Mouse (Mus musculus): Measurements from ENCODE around the gene Tuba3a. TPM values are rescaled to one million over a fixed set of nuclear protein-coding genes. Genes with fewer than 3 reads are reported as not detected.

Gene Tuba3a
- total and polyA plus RNA-seq, 3 experiments: not detected

- Histone ChIP-seq H3K36me3 (replicated peaks in 1 of 2; ENCODE audit: control insufficient read depth in 1 of 2, insufficient read depth in 1 of 2, low read length in 1 of 2) (no peaks in the 10 kb centered on the region), H3K9ac (ENCODE audit: insufficient read depth, low read depth) (peak overlapping the region; percentile 24; the same call in 1 of the 2 replicates), H3K79me2 (replicated peaks; ENCODE audit: control insufficient read depth, extremely low read depth, insufficient read depth, poor library complexity, severe bottlenecking) (no peaks in the 10 kb centered on the region), H3K4me2 (ENCODE audit: insufficient read depth, low read depth, poor library complexity, severe bottlenecking) (peak overlapping the region; percentile 81), H3K27me3 (replicated peaks) (peaks cover 26% of the 10 kb centered on the region), H3K4me3 (replicated peaks in 1 of 3; ENCODE audit: low read depth in 2 of 3, low read length in 2 of 3, poor library complexity in 1 of 3) (peak overlapping the region in 2 of 3 experiments; percentile 22 to 45), H3K9me3 (replicated peaks; ENCODE audit: low read length) (no peaks in the 10 kb centered on the region), H3K4me1 (ENCODE audit: control insufficient read depth in 1 of 2, insufficient read depth in 2 of 2) (peaks cover 2 to 13% of the 10 kb centered on the region in 2 experiments; a peak in 2 of 4 replicates), H3K27ac (ENCODE audit: insufficient read depth, low read depth) (no peak overlapping the region)
- TF ChIP-seq ETS1 (conservative IDR thresholded peaks at IDR 0.05; ENCODE audit: low read depth, low read length): peak; percentile 37; the same call in 1 of the 2 replicates
- no peak for TF ChIP-seq MYC (IDR thresholded peaks at IDR 0.05; ENCODE audit: low read depth, low read length)
- TF ChIP-seq PAX5 (IDR thresholded peaks at IDR 0.05; ENCODE audit: low read length): no peak
- peak; percentile 45 for DNase-seq (ENCODE audit: extremely low read depth)
- dilution Hi-C loops (cut with MboI; ENCODE audit: extremely low pct_ligation_motif_present, extremely low pct_unique_long_range_greater_than_20kb, low sequenced_read_pairs): no loop called here
- in situ Hi-C loops (cut with MboI; ENCODE audit: low pct_ligation_motif_present, low pct_unique_long_range_greater_than_20kb, low sequenced_read_pairs): loop anchor here (5.0 kb wide), 2 partner anchors 50 to 115 kb away; no protein-coding TSS in a partner anchor
Observed at GRCm38 (mm10) chr6:125272228-125272785, 13.5 kb downstream of the Tuba3a start.

DNA sequence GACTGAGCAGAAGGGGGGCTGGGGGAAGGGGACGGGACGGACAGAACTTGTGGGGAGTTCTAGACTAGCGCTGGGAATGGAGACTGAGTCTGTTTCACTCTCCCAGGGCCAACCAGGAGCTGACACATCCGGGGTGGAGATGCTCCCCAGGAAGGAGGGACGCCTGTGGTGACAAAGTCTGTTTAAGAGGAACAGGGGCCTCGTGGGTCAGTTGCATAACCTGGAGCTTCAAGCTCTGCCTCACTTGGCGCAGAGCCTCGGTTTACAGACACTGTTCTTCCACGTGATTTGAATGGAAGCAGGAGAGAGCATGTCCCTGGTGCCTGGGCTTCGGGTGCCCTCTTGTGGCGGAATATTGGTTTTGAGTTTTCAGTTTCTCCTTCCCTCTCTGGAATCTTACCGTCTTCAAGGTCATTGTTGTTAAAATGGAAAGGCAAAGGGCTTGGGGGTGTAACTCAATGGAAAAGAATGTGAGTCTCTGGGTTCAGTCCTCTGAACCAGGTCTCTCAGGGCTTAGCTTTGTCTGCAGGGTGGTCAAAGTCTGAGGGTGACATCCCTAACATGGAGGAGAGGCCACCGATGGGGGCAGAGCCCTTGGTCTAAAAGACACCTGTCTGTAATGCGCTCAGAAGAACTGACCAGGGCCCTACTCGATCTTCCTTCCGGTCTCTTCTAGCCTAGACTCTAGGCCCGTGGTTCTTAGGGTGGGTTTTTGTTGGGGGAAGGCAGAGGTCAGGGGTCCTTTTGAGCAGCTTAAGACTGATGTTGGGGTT is 14.2 kb downstream of the Tuba3a start:
- Histone ChIP-seq H3K9ac (ENCODE audit: insufficient read depth, low read depth) (peak overlapping the region; percentile 24; the same call in 1 of the 2 replicates), H3K36me3 (replicated peaks in 1 of 2; ENCODE audit: control insufficient read depth in 1 of 2, insufficient read depth in 1 of 2, low read length in 1 of 2) (no peaks in the 10 kb centered on the region), H3K27ac (ENCODE audit: insufficient read depth, low read depth) (no peak overlapping the region), H3K79me2 (replicated peaks; ENCODE audit: control insufficient read depth, extremely low read depth, insufficient read depth, poor library complexity, severe bottlenecking) (no peaks in the 10 kb centered on the region), H3K9me3 (replicated peaks; ENCODE audit: low read length) (no peaks in the 10 kb centered on the region), H3K4me1 (ENCODE audit: control insufficient read depth in 1 of 2, insufficient read depth in 2 of 2) (peaks cover 2 to 13% of the 10 kb centered on the region in 2 experiments; a peak in 2 of 4 replicates), H3K27me3 (replicated peaks) (peaks cover 19% of the 10 kb centered on the region), H3K4me3 (replicated peaks in 1 of 3; ENCODE audit: low read depth in 2 of 3, low read length in 2 of 3, poor library complexity in 1 of 3) (peak overlapping the region; percentile 6 to 45 (median 22)), H3K4me2 (ENCODE audit: insufficient read depth, low read depth, poor library complexity, severe bottlenecking) (peak overlapping the region; percentile 81)
- in situ Hi-C loops (cut with MboI; ENCODE audit: low pct_ligation_motif_present, low pct_unique_long_range_greater_than_20kb, low sequenced_read_pairs): loop anchor here (5.0 kb wide), 2 partner anchors 49 to 114 kb away; no protein-coding TSS in a partner anchor
- dilution Hi-C loops (cut with MboI; ENCODE audit: extremely low pct_ligation_motif_present, extremely low pct_unique_long_range_greater_than_20kb, low sequenced_read_pairs): no loop called here
- peak; percentile 88 for DNase-seq (ENCODE audit: extremely low read depth)
- TF ChIP-seq JUN (IDR thresholded peaks at IDR 0.05; ENCODE audit: insufficient read depth, low read depth, low read length): no peak
- peak; percentile 90 for TF ChIP-seq BHLHE40 (IDR thresholded peaks at IDR 0.05; ENCODE audit: low read depth, low read length)
- TF ChIP-seq SMC3 (IDR thresholded peaks at IDR 0.05; ENCODE audit: low read depth, low read length): peak; percentile 84
- TF ChIP-seq POLR2A (IDR thresholded peaks at IDR 0.05; ENCODE audit: low read depth, low read length): peak; percentile 37; the same call in 1 of the 2 replicates
- TF ChIP-seq HCFC1 (IDR thresholded peaks at IDR 0.05; ENCODE audit: low read depth, low read length): no peak; the same call in 1 of the 2 replicates
- TF ChIP-seq NELFE (IDR thresholded peaks at IDR 0.05; ENCODE audit: low read depth, low read length): peak; percentile 53; the same call in 1 of the 2 replicates
- TF ChIP-seq GABPA (IDR thresholded peaks at IDR 0.05; ENCODE audit: insufficient replicate concordance, low read depth, low read length): no peak
- TF ChIP-seq E2F4 (IDR thresholded peaks at IDR 0.05; ENCODE audit: insufficient replicate concordance, low read depth, low read length): no peak
- no peak for TF ChIP-seq IRF4 (IDR thresholded peaks at IDR 0.05; ENCODE audit: low read depth, low read length)
- peak; percentile 31 to 94; a peak in 3 of 4 replicates for TF ChIP-seq CTCF (conservative IDR thresholded peaks at IDR 0.05 in 1 of 2, IDR thresholded peaks at IDR 0.05 in 1 of 2; ENCODE audit: low read depth in 2 of 2, low read length in 2 of 2)
- TF ChIP-seq MYC (IDR thresholded peaks at IDR 0.05; ENCODE audit: low read depth, low read length): peak; percentile 97
- no peak for TF ChIP-seq CHD2 (IDR thresholded peaks at IDR 0.05; ENCODE audit: low read length)
- TF ChIP-seq ELF1 (IDR thresholded peaks at IDR 0.05; ENCODE audit: low read depth, low read length): peak; percentile 36; the same call in 1 of the 2 replicates
- no peak for TF ChIP-seq PAX5 (IDR thresholded peaks at IDR 0.05; ENCODE audit: low read length)
- peak; percentile 77; the same call in 1 of the 2 replicates for TF ChIP-seq SIN3A (IDR thresholded peaks at IDR 0.05; ENCODE audit: low read length)
- TF ChIP-seq MAFK (IDR thresholded peaks at IDR 0.05; ENCODE audit: insufficient replicate concordance, low read length): no peak
- no peak; the same call in none of the 2 replicates for TF ChIP-seq RAD21 (IDR thresholded peaks at IDR 0.05; ENCODE audit: low read depth, low read length)
- 0 out of 2 replicates have a peak, but pooled peaks have one; percentile 36 for TF ChIP-seq ETS1 (conservative IDR thresholded peaks at IDR 0.05; ENCODE audit: low read depth, low read length)
- TF ChIP-seq POLR2AphosphoS2 (IDR thresholded peaks at IDR 0.05; ENCODE audit: low read depth, low read length): no peak
- no peak for TF ChIP-seq KAT2A (IDR thresholded peaks at IDR 0.05; ENCODE audit: insufficient replicate concordance, low read length)
- no peak for TF ChIP-seq TBP (conservative IDR thresholded peaks at IDR 0.05; ENCODE audit: low read depth, low read length)
- TF ChIP-seq CHD1 (IDR thresholded peaks at IDR 0.05; ENCODE audit: low read depth, low read length): no peak
- TF ChIP-seq ZKSCAN1 (IDR thresholded peaks at IDR 0.05; ENCODE audit: borderline replicate concordance, low read depth, low read length): no peak
- TF ChIP-seq UBTF (IDR thresholded peaks at IDR 0.05; ENCODE audit: low read depth, low read length): no peak
- TF ChIP-seq MAX (IDR thresholded peaks at IDR 0.05; ENCODE audit: low read length): peak; percentile 95
- no peak for TF ChIP-seq ZMIZ1 (IDR thresholded peaks at IDR 0.05; ENCODE audit: low read depth, low read length)
- TF ChIP-seq TCF12 (IDR thresholded peaks at IDR 0.05; ENCODE audit: low read depth, low read length): no peak
- TF ChIP-seq USF1 (IDR thresholded peaks at IDR 0.05; ENCODE audit: low read depth, low read length): peak; percentile 53; the same call in 1 of the 2 replicates
- peak; percentile 21 for TF ChIP-seq ZC3H11A (IDR thresholded peaks at IDR 0.05; ENCODE audit: low read depth, low read length)

All from CH12.LX (cell line).